Mouse (Mus musculus): Measurements from ENCODE around the gene Zfp276. TPM values are rescaled to one million over a fixed set of nuclear protein-coding genes. Genes with fewer than 3 reads are reported as not detected.
"Not testable (repeated sequence)": the region's sequence is repeated elsewhere in the genome, so short reads cannot be mapped to it uniquely, and the experiment has no call there.

The Zfp276 gene
- polyA plus RNA-seq, 1 experiment from 2014 or later: 18.2 TPM

DNA sequence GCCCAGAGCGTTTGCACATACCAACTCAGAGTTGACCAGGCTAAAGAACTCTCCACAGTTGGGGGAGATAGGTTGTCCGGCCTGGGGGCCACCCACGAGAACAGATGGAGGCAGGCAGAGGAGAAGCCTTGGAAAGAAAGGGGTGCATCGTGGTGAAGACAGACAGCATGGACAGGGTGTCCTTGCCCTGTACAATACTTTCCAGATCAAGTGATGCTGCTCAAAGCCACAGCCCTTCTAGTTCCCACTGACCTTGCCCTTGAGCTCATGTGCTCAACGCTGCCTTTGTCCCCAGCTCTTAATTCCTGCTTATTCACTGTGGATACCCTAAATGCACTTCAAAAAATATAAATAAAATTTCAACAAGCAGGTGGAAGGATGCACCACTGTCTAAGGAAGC, 20.5 kb downstream of the Zfp276 start:
- no peaks in the 10 kb centered on the region for H3K9me3 ChIP-seq (replicated peaks)
- H3K4me1 ChIP-seq (replicated peaks): no peaks in the 10 kb centered on the region
- H3K4me3 ChIP-seq: no peak overlapping the region
- no peak for ATAC-seq (ENCODE audit: insufficient number of reproducible peaks, low FRiP score)
- no peak overlapping the region for H3K4me2 ChIP-seq
- 93% methylated on average over 5 of the region's 5 CpGs for WGBS
- no peak overlapping the region for H3K27ac ChIP-seq (ENCODE audit: poor library complexity, severe bottlenecking)
- H3K36me3 ChIP-seq: peaks cover 51% of the 10 kb centered on the region
- H3K9ac ChIP-seq: no peak overlapping the region
- no peaks in the 10 kb centered on the region for H3K27me3 ChIP-seq (replicated peaks)

DNA sequence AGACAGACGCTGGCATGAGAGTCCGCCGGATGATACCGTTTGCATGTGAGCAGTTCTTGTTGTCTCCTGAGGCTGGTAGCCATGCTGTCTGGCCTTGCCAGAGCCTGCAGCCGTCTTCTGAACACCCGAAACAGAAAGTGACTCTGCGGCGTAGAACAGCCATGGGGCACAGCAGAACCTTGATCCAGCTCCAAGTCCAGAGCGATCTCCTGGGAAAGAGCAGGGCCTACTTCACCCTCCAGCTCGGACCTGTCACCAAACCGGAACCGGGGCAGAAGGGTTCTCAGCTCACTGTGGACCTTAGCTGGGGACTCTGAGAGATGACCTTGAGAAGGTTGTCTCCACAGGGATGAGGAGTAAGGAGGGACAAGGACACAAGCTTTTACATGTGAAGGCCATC, 21.1 kb downstream of the Zfp276 start:
- Histone ChIP-seq H3K27me3 (replicated peaks) (no peaks in the 10 kb centered on the region), H3K4me3 (no peak overlapping the region), H3K4me1 (replicated peaks) (no peaks in the 10 kb centered on the region), H3K4me2 (no peak overlapping the region), H3K9me3 (replicated peaks) (no peaks in the 10 kb centered on the region), H3K9ac (no peak overlapping the region), H3K36me3 (peaks cover 48% of the 10 kb centered on the region), H3K27ac (ENCODE audit: poor library complexity, severe bottlenecking) (no peak overlapping the region)
- no peak for ATAC-seq (ENCODE audit: insufficient number of reproducible peaks, low FRiP score)
- 89% methylated on average over 12 of the region's 12 CpGs for WGBS

DNA sequence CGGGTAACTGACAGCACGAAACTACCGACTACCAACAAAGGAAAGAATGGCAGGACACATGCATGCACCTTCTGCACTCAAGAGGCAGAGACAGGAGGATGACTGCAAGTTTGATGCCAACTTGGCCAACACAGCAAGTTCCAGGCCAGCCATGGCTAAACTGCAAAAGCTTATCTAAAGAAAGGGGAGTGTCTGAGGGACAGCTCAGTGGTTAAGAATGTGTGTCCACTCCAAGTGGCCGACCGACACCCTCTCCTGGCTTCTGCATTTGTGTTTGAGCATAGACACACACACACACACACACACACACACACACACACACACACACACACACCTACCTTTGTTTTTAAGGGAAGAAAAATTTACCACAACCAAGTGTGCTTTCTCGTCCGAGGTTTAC, 24.4 kb downstream of the Zfp276 start:
- Histone ChIP-seq H3K27me3 (replicated peaks) (no peaks in the 10 kb centered on the region), H3K9ac (no peak overlapping the region), H3K4me3 (no peak overlapping the region), H3K4me2 (no peak overlapping the region), H3K9me3 (replicated peaks) (no peaks in the 10 kb centered on the region), H3K27ac (ENCODE audit: poor library complexity, severe bottlenecking) (no peak overlapping the region), H3K36me3 (peaks cover 45% of the 10 kb centered on the region), H3K4me1 (replicated peaks) (no peaks in the 10 kb centered on the region)
- WGBS: 55% methylated on average over 7 of the region's 7 CpGs
- no peak for ATAC-seq (ENCODE audit: insufficient number of reproducible peaks, low FRiP score)

DNA sequence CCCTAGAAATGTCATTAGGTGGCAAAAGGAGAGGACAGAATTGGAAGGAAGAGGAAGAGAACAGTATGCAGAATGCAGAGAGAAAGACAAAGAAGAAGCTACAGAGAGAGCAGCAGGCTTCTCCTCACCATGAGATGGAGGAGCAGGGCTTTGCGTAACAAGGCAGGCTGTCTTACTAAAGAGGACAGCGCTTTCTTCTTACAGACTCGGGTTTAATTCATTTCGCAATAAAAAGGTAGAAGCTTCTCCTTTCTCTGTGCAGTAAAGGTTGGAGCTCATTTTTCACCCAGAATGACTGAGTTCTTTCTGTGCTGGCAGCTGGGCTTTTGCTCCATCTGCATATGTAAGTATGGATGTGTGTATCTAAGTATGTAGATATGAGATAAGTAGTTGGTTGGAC, 25.8 kb downstream of the Zfp276 start:
- no peak overlapping the region for H3K4me2 ChIP-seq
- WGBS: 95% methylated on average over 4 of the region's 4 CpGs

DNA sequence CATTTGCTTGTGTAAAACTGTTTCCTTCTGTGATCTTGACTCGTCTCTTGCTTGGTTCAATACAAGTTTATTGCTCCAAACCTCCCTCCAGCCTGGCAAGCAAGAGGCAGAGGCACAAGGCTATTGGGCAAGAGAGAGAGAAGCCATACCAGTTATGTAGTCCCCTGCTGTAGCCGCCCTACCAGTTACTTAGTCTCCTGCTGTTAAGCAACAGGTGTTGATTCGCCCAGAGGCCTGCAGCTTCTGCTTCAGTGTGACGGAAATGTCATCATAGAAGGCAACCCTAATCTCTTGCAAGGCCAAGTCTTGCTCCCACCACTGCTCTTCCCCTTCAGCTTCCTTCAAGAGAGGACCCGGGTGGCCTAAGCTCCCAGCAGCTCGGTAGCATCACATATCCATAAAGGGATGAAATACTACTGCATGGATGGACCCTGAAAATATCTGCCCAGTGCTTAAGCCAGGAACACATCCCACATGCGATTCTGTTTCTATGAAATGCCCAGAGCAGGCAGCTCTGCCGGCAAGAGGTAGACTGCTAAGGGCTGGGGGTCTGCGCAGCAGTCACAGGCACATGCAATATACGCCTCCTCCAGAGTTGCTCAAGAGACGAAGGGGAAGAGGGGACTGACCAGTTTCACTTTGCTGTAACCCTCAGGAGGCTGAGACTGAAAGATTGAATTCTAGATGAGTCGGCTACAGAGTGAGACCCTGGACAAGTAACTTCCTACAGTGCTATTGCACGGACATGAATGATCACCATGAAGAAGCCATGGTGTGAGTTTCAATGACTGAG, 26.5 kb downstream of the Zfp276 start:
- 88% methylated on average over 13 of the region's 13 CpGs for WGBS
- peaks cover 13% of the 10 kb centered on the region for H3K4me1 ChIP-seq (replicated peaks)
- no peak overlapping the region for H3K27ac ChIP-seq (ENCODE audit: poor library complexity, severe bottlenecking)
- H3K27me3 ChIP-seq (replicated peaks): no peaks in the 10 kb centered on the region
- H3K9ac ChIP-seq: no peak overlapping the region
- ATAC-seq (ENCODE audit: insufficient number of reproducible peaks, low FRiP score): no peak
- no peak overlapping the region for H3K4me3 ChIP-seq
- H3K9me3 ChIP-seq (replicated peaks): no peaks in the 10 kb centered on the region
- peaks cover 32% of the 10 kb centered on the region for H3K36me3 ChIP-seq
- H3K4me2 ChIP-seq: no peak overlapping the region

More for the DNA sequence above, 25.8 kb downstream of the Zfp276 start:
- Histone ChIP-seq H3K27me3 (replicated peaks) (no peaks in the 10 kb centered on the region), H3K9ac (no peak overlapping the region), H3K4me3 (no peak overlapping the region), H3K9me3 (replicated peaks) (no peaks in the 10 kb centered on the region), H3K4me1 (replicated peaks) (peaks cover 11% of the 10 kb centered on the region), H3K36me3 (peaks cover 38% of the 10 kb centered on the region), H3K27ac (ENCODE audit: poor library complexity, severe bottlenecking) (no peak overlapping the region)
- ATAC-seq (ENCODE audit: insufficient number of reproducible peaks, low FRiP score): no peak

DNA sequence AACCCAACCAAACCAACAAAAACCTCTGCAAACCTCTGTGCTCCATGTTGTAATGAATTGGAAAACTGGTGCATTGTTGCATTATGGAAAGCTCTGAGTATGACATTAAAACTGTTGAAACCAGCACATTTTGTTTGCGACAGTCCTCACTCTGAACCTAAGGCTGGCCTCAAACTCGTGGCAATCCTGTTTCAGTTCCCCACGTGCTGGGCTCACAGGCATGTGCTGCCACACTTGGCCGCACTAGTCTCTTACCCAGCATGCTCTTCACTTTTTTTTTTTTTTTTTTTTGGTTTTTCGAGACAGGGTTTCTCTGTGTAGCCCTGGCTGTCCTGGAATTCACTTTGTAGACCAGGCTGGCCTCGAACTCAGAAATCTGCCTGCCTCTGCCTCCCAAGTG, 29.0 kb downstream of the Zfp276 start:
- H3K4me1 ChIP-seq (replicated peaks): peaks cover 13% of the 10 kb centered on the region
- H3K27me3 ChIP-seq (replicated peaks); H3K4me2 ChIP-seq; ATAC-seq (ENCODE audit: insufficient number of reproducible peaks, low FRiP score); H3K9me3 ChIP-seq (replicated peaks); H3K9ac ChIP-seq; H3K27ac ChIP-seq (ENCODE audit: poor library complexity, severe bottlenecking); H3K4me3 ChIP-seq: not testable (repeated sequence)
- WGBS: 92% methylated on average over 5 of the region's 6 CpGs
- H3K36me3 ChIP-seq: peaks cover 39% of the 10 kb centered on the region

- no peak for ATAC-seq (ENCODE audit: insufficient number of reproducible peaks, low FRiP score)
- Histone ChIP-seq H3K4me3 (no peak overlapping the region), H3K27ac (ENCODE audit: poor library complexity, severe bottlenecking) (no peak overlapping the region), H3K27me3 (replicated peaks) (no peaks in the 10 kb centered on the region), H3K4me1 (replicated peaks) (peaks cover 13% of the 10 kb centered on the region), H3K9me3 (replicated peaks) (no peaks in the 10 kb centered on the region), H3K4me2 (no peak overlapping the region), H3K9ac (no peak overlapping the region; the same call in 1 of the 2 replicates), H3K36me3 (peaks cover 49% of the 10 kb centered on the region)
- WGBS: 81% methylated on average over 7 of the region's 7 CpGs
These were observed 30.0 kb downstream of the Zfp276 start for GRCm38 (mm10) chr8:123283991-123284390.

GRCm38 (mm10) chr8:123284493-123284892, 30.5 kb downstream of the Zfp276 start:
- H3K36me3 ChIP-seq: peaks cover 52% of the 10 kb centered on the region

GRCm38 (mm10) chr8:123287362-123287761, 33.4 kb downstream of the Zfp276 start:
- H3K9ac ChIP-seq: no peak overlapping the region
- no peak overlapping the region for H3K4me2 ChIP-seq
- H3K27ac ChIP-seq (ENCODE audit: poor library complexity, severe bottlenecking): no peak overlapping the region
- 95% methylated on average over 17 of the region's 17 CpGs for WGBS
- ATAC-seq (ENCODE audit: insufficient number of reproducible peaks, low FRiP score): no peak
- H3K9me3 ChIP-seq (replicated peaks): no peaks in the 10 kb centered on the region
- peaks cover 47% of the 10 kb centered on the region for H3K36me3 ChIP-seq
- no peak overlapping the region for H3K4me3 ChIP-seq
- H3K4me1 ChIP-seq (replicated peaks): peaks cover 20% of the 10 kb centered on the region
- no peaks in the 10 kb centered on the region for H3K27me3 ChIP-seq (replicated peaks)

More at GRCm38 (mm10) chr8:123284493-123284892, 30.5 kb downstream of the Zfp276 start:
- Histone ChIP-seq H3K9me3 (replicated peaks) (no peaks in the 10 kb centered on the region), H3K27me3 (replicated peaks) (no peaks in the 10 kb centered on the region), H3K4me2 (no peak overlapping the region), H3K27ac (ENCODE audit: poor library complexity, severe bottlenecking) (no peak overlapping the region), H3K4me1 (replicated peaks) (peaks cover 13% of the 10 kb centered on the region), H3K4me3 (no peak overlapping the region), H3K9ac (no peak overlapping the region; the same call in 1 of the 2 replicates)
- WGBS: 48% methylated on average over 5 of the region's 5 CpGs
- no peak for ATAC-seq (ENCODE audit: insufficient number of reproducible peaks, low FRiP score)

DNA sequence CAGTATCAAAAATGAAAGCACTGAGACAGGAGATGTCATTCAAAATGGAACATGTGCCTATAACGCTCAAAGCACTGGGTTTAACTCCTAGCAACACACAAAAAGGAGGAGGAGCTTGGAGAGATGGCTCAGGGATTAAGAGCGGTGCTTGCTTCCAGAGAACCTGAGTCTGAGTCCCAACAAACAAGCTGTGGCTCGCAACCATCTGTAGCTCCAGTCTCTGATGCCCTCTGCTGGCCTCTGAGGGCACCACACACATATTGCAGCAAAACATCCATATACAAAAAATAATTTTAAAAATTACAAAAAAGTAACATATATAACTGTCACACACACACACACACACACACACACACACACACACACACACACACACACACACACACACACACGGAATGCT, 36.2 kb downstream of the Zfp276 start:
- Histone ChIP-seq H3K4me1 (replicated peaks) (peaks cover 7% of the 10 kb centered on the region; the same call in 1 of the 2 replicates), H3K9ac (no peak overlapping the region), H3K4me2 (no peak overlapping the region), H3K27ac (ENCODE audit: poor library complexity, severe bottlenecking) (no peak overlapping the region), H3K27me3 (replicated peaks) (no peaks in the 10 kb centered on the region), H3K36me3 (peaks cover 58% of the 10 kb centered on the region), H3K9me3 (replicated peaks) (no peaks in the 10 kb centered on the region), H3K4me3 (no peak overlapping the region)
- 76% methylated on average over 4 of the region's 4 CpGs for WGBS
- no peak for ATAC-seq (ENCODE audit: insufficient number of reproducible peaks, low FRiP score)

- Histone ChIP-seq H3K27me3 (replicated peaks) (no peaks in the 10 kb centered on the region), H3K9me3 (replicated peaks) (no peaks in the 10 kb centered on the region), H3K27ac (ENCODE audit: poor library complexity, severe bottlenecking) (no peak overlapping the region), H3K36me3 (peaks cover 63% of the 10 kb centered on the region), H3K4me1 (replicated peaks) (peaks cover 7% of the 10 kb centered on the region; the same call in 1 of the 2 replicates), H3K9ac (no peak overlapping the region), H3K4me3 (no peak overlapping the region), H3K4me2 (no peak overlapping the region)
- no peak for ATAC-seq (ENCODE audit: insufficient number of reproducible peaks, low FRiP score)
- 85% methylated on average over 8 of the region's 8 CpGs for WGBS
These were observed 36.7 kb downstream of the Zfp276 start for GRCm38 (mm10) chr8:123290679-123291078.

DNA sequence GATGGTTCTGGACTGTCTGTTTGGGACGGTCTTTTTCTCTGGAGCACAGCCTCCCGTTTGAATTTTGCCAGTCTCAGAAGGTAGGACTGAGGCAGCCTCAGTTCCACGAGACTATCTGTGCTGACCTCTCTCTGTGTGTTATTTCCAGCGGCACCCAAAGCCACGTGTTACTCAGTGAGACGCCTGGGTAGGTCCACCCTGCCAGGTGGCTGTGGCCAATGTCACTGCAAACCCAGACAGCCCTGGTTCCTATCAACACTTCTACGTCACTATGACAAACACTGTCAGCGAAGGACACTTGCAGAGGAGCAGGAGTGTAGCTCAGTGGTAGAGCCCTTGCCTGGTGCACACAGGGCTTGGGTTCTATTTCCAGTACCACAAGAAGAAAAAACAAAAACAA, 37.7 kb downstream of the Zfp276 start:
- Histone ChIP-seq H3K27me3 (replicated peaks) (no peaks in the 10 kb centered on the region), H3K4me1 (replicated peaks) (peaks cover 7% of the 10 kb centered on the region; the same call in 1 of the 2 replicates), H3K4me2 (no peak overlapping the region), H3K27ac (ENCODE audit: poor library complexity, severe bottlenecking) (no peak overlapping the region), H3K9ac (no peak overlapping the region), H3K4me3 (no peak overlapping the region), H3K9me3 (replicated peaks) (no peaks in the 10 kb centered on the region), H3K36me3 (peaks cover 66% of the 10 kb centered on the region)
- ATAC-seq (ENCODE audit: insufficient number of reproducible peaks, low FRiP score): no peak
- WGBS: 46% methylated on average over 8 of the region's 8 CpGs
